Mouse (Mus musculus): ENCODE results near the gene 4833439L19Rik. TPM values are rescaled to one million over a fixed set of nuclear protein-coding genes. Genes with fewer than 3 reads are reported as not detected.

The 4833439L19Rik gene
- polyA plus RNA-seq, 1 experiment from 2014 or later, result 268 TPM

DNA sequence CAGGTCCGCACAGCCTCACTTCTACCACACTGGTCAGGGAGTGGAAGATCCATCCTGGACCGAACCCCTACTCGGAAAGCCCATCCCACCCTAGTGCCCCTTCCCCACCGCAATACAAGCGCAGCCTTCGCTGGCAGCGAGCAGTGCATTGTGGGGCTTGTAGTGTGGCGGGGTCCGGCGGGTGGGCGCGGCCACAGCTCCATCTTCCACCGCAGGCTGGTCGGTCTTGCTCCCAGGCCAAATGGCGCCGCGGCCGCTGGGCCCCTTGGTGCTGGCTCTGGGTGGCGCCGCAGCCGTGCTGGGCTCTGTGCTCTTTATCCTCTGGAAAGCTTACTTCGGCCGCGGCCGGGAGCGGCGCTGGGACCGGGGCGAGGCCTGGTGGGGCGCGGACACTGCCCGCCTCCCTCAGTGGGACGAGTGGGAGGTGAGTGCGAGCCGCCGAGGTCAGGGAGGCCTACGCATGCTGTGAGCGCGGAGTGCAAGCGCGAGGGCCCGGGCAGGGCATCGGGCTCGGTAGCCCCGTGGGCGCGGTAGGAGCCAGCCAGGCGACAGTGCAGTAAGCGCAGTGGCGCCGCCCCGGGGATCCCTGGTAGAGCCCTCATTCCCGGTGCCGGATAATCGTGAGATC, 9.7 kb upstream of the 4833439L19Rik start, which contains the start of gene Arl10:
Arl10 (plus strand) TSS at position 162 of the 628 bp plus-strand sequence.
- under 1% methylated on average over 52 of the region's 55 CpGs for WGBS
- Histone ChIP-seq H3K9me3 (ENCODE audit: control insufficient read depth, low read length) (no peaks in the 10 kb centered on the region), H3K4me1 (ENCODE audit: control insufficient read depth, insufficient read depth, low read depth, low read length) (peaks cover 22% of the 10 kb centered on the region), H3K9ac (ENCODE audit: low read depth, low read length) (peak within 1 kb of the TSS; percentile 99), H3K36me3 (ENCODE audit: control insufficient read depth, insufficient read depth, low read length) (peaks cover 9% of the 10 kb centered on the region), H3K27ac (ENCODE audit: low read depth, low read length) (peak within 1 kb of the TSS; percentile 85), H3K4me3 (ENCODE audit: low read length) (peak within 1 kb of the TSS; percentile 99), H3K4me2 (ENCODE audit: low read length) (peak within 1 kb of the TSS; percentile 94), H3K27me3 (replicated peaks; ENCODE audit: control insufficient read depth, insufficient read depth, low read length) (peaks cover 3% of the 10 kb centered on the region; the same call in 1 of the 2 replicates)
- peak; percentile 95 for ATAC-seq

DNA sequence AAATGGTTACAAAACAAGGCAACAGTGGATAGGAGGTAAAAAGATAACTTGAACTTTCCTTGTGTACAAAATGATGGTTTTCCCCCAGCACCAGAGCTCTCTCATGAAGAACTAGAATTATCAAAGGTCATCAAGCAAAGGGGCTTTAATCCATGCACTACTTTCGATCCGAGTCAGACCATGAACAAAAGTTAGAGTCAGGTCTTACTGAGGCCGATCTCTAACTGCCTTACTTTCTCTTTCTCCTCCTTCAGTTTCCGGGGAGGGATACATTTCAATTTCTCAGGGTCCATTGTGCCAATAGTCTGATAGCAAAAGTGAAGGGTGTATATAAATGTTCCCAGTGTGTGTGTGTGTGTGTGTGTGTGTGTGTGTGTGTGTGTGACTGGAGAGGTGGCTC, 7.4 kb upstream of the 4833439L19Rik start:
- H3K27me3 ChIP-seq (replicated peaks; ENCODE audit: control insufficient read depth, insufficient read depth, low read length), result peaks cover 3% of the 10 kb centered on the region; the same call in 1 of the 2 replicates
- peaks cover 3% of the 10 kb centered on the region; the same call in 1 of the 2 replicates for H3K36me3 ChIP-seq (ENCODE audit: control insufficient read depth, insufficient read depth, low read length)
- no peak overlapping the region for H3K4me2 ChIP-seq (ENCODE audit: low read length)
- no peak overlapping the region for H3K27ac ChIP-seq (ENCODE audit: low read depth, low read length)
- H3K9ac ChIP-seq (ENCODE audit: low read depth, low read length), result no peak overlapping the region
- peaks cover 22% of the 10 kb centered on the region for H3K4me1 ChIP-seq (ENCODE audit: control insufficient read depth, insufficient read depth, low read depth, low read length)
- no peak for ATAC-seq
- H3K4me3 ChIP-seq (ENCODE audit: low read length), result no peak overlapping the region
- WGBS, result 90% methylated on average over 4 of the region's 4 CpGs
- no peaks in the 10 kb centered on the region for H3K9me3 ChIP-seq (ENCODE audit: control insufficient read depth, low read length)

DNA sequence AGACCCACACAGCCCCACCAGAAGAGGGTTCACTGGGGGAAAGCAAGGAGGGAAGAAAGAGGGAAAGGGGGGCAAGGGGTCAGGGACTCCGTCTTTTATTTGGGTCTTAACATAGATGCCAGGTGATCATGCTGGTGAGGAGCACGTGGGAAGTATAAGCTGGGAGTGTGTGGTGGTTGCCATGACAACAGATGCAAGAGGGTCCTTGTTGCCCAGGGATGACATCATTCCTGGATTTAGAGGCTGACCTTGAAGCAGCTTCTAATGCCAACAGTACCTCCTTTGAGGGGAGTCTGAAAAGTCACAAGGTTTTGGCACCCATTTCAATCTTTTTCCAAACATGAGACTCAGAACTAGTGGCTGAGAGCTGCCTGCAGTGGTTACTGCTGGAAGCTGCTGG, 6.4 kb upstream of the 4833439L19Rik start:
- H3K9me3 ChIP-seq (ENCODE audit: control insufficient read depth, low read length), result no peaks in the 10 kb centered on the region
- no peak overlapping the region for H3K4me2 ChIP-seq (ENCODE audit: low read length)
- ATAC-seq, result no peak
- peaks cover 15% of the 10 kb centered on the region for H3K4me1 ChIP-seq (ENCODE audit: control insufficient read depth, insufficient read depth, low read depth, low read length)
- 33% methylated on average over 2 of the region's 2 CpGs for WGBS
- H3K9ac ChIP-seq (ENCODE audit: low read depth, low read length), result no peak overlapping the region
- peaks cover 3% of the 10 kb centered on the region; the same call in 1 of the 2 replicates for H3K27me3 ChIP-seq (replicated peaks; ENCODE audit: control insufficient read depth, insufficient read depth, low read length)
- H3K27ac ChIP-seq (ENCODE audit: low read depth, low read length), result no peak overlapping the region
- H3K4me3 ChIP-seq (ENCODE audit: low read length), result no peak overlapping the region
- H3K36me3 ChIP-seq (ENCODE audit: control insufficient read depth, insufficient read depth, low read length), result peaks cover 1% of the 10 kb centered on the region; the same call in 1 of the 2 replicates

DNA sequence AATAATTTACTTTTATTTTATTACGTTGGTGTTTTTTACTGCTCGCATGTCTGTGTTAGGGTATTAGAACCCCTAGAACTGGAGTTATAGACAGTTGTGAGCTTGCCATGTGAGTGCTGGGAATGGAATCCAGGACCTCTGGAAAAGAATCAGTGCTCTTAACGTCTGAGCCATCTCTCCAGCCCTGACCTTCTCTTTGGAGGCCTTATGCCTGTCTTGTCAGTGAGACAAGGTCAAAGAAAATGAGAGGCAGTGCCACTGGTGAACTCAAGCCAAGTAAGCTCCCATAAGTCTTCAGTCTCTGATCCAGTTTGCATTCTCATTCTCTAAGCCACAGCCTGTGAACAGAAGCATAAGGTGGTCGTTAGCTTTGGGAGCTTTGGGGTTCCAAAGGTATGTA, 5.5 kb upstream of the 4833439L19Rik start:
- H3K27me3 ChIP-seq (replicated peaks; ENCODE audit: control insufficient read depth, insufficient read depth, low read length), result peaks cover 3% of the 10 kb centered on the region; the same call in 1 of the 2 replicates
- no peak overlapping the region for H3K27ac ChIP-seq (ENCODE audit: low read depth, low read length)
- no peak for ATAC-seq
- H3K9ac ChIP-seq (ENCODE audit: low read depth, low read length), result no peak overlapping the region
- no peak overlapping the region for H3K4me2 ChIP-seq (ENCODE audit: low read length)
- WGBS, result 73% methylated on average over 4 of the region's 4 CpGs
- H3K36me3 ChIP-seq (ENCODE audit: control insufficient read depth, insufficient read depth, low read length), result no peaks in the 10 kb centered on the region
- H3K4me1 ChIP-seq (ENCODE audit: control insufficient read depth, insufficient read depth, low read depth, low read length), result peaks cover 7% of the 10 kb centered on the region; the same call in 1 of the 2 replicates
- H3K9me3 ChIP-seq (ENCODE audit: control insufficient read depth, low read length), result no peaks in the 10 kb centered on the region
- no peak overlapping the region for H3K4me3 ChIP-seq (ENCODE audit: low read length)

DNA sequence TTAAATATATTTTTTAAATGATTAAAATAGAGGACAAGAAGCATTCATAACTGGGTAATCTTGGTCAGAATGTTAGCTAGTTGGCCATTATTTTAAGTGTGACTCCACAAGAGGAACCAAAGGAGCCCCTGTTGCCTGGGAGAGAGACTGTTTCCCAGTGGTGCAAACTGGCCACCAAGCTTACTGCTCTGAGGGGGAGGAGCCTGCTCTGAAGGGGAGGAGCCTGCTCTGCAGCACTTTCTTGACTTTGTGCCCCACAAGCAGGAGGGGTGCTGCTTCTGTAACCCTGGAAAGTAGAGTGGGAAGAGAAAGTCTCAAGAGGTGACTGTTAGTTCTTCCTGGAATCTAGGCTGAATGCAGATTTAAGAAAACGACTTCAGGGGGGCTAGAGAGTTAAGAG, 4.0 kb upstream of the 4833439L19Rik start:
- H3K27ac ChIP-seq (ENCODE audit: low read depth, low read length), result no peak overlapping the region
- no peaks in the 10 kb centered on the region for H3K9me3 ChIP-seq (ENCODE audit: control insufficient read depth, low read length)
- H3K4me3 ChIP-seq (ENCODE audit: low read length), result no peak overlapping the region
- ATAC-seq, result no peak
- WGBS, result 55% methylated on average over 1 of the region's 1 CpGs
- H3K4me1 ChIP-seq (ENCODE audit: control insufficient read depth, insufficient read depth, low read depth, low read length), result peaks cover 6% of the 10 kb centered on the region
- H3K9ac ChIP-seq (ENCODE audit: low read depth, low read length), result no peak overlapping the region
- peaks cover 3% of the 10 kb centered on the region; the same call in 1 of the 2 replicates for H3K27me3 ChIP-seq (replicated peaks; ENCODE audit: control insufficient read depth, insufficient read depth, low read length)
- no peaks in the 10 kb centered on the region for H3K36me3 ChIP-seq (ENCODE audit: control insufficient read depth, insufficient read depth, low read length)
- no peak overlapping the region for H3K4me2 ChIP-seq (ENCODE audit: low read length)

DNA sequence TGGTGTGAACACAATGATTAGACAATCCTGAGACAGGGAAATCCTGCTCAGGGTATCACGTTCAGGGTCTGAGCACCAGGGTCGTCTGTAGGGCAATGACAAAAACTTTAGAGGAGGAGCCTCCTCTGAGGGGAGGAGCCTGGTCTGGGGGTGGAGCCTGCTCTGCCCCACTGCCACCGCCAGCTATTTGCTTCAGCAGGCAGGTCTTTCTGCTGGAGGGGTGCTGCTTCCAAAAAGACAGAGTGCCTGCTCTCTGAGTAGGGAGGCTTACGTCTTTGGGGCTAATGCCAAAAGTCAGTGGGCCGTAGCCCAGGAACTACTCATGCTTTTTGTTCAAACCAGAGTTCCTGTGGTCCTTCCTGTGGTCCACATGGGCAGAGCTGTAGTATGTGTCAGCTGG, 3.1 kb upstream of the 4833439L19Rik start:
- Histone ChIP-seq H3K36me3 (ENCODE audit: control insufficient read depth, insufficient read depth, low read length) (no peaks in the 10 kb centered on the region), H3K4me1 (ENCODE audit: control insufficient read depth, insufficient read depth, low read depth, low read length) (peaks cover 13% of the 10 kb centered on the region), H3K4me3 (ENCODE audit: low read length) (no peak overlapping the region), H3K9ac (ENCODE audit: low read depth, low read length) (no peak overlapping the region), H3K27me3 (replicated peaks; ENCODE audit: control insufficient read depth, insufficient read depth, low read length) (peaks cover 3% of the 10 kb centered on the region; the same call in 1 of the 2 replicates), H3K27ac (ENCODE audit: low read depth, low read length) (no peak overlapping the region), H3K9me3 (ENCODE audit: control insufficient read depth, low read length) (no peaks in the 10 kb centered on the region), H3K4me2 (ENCODE audit: low read length) (no peak overlapping the region)
- ATAC-seq, result no peak
- WGBS, result 41% methylated on average over 5 of the region's 5 CpGs

DNA sequence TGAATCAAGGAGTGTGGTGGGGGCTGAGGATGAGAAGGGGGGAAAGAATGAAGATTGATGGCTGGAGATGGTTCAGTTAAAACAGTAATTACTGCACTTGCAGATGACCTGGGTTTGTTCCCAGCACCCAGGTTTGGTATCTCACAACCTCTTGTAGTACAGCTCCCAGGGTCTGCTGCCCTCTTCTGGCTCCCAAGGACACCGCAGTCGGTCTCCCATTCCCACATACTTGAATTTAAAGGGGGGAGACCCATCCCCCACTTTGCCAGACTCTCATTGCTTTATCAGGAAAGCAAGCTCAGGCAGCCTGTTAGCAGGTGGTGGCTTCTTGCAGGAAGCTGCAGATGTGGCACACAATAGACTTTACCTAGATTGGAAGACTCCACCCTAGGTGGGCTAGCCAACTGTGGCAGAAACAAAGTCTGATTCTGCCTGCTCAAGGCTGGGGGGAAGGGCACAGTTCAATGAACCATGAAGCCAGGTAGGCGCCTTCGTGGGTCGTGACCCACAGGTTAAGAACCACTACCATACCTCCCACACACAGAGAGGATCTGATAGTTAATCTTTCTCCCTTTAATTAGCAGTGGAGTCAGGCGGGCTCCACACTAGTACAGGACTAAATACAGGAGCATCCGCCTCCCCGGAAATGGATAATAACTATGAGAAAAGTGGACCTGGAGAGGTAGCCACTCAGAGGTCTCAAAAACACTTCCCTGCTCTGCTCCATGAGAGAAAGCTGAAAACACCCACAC, 535 bp upstream of the 4833439L19Rik start:
- WGBS, result 41% methylated on average over 8 of the region's 8 CpGs
- Histone ChIP-seq H3K4me2 (ENCODE audit: low read length) (peak overlapping the region; percentile 81), H3K27me3 (replicated peaks; ENCODE audit: control insufficient read depth, insufficient read depth, low read length) (no peaks in the 10 kb centered on the region), H3K4me1 (ENCODE audit: control insufficient read depth, insufficient read depth, low read depth, low read length) (peaks cover 13% of the 10 kb centered on the region), H3K27ac (ENCODE audit: low read depth, low read length) (peak overlapping the region; percentile 86; the same call in 1 of the 2 replicates), H3K4me3 (ENCODE audit: low read length) (peak overlapping the region; percentile 95), H3K9ac (ENCODE audit: low read depth, low read length) (peak overlapping the region; percentile 41; the same call in 1 of the 2 replicates), H3K9me3 (ENCODE audit: control insufficient read depth, low read length) (no peaks in the 10 kb centered on the region), H3K36me3 (ENCODE audit: control insufficient read depth, insufficient read depth, low read length) (peaks cover 14% of the 10 kb centered on the region; the same call in 1 of the 2 replicates)
- peak; percentile 35 for ATAC-seq

DNA sequence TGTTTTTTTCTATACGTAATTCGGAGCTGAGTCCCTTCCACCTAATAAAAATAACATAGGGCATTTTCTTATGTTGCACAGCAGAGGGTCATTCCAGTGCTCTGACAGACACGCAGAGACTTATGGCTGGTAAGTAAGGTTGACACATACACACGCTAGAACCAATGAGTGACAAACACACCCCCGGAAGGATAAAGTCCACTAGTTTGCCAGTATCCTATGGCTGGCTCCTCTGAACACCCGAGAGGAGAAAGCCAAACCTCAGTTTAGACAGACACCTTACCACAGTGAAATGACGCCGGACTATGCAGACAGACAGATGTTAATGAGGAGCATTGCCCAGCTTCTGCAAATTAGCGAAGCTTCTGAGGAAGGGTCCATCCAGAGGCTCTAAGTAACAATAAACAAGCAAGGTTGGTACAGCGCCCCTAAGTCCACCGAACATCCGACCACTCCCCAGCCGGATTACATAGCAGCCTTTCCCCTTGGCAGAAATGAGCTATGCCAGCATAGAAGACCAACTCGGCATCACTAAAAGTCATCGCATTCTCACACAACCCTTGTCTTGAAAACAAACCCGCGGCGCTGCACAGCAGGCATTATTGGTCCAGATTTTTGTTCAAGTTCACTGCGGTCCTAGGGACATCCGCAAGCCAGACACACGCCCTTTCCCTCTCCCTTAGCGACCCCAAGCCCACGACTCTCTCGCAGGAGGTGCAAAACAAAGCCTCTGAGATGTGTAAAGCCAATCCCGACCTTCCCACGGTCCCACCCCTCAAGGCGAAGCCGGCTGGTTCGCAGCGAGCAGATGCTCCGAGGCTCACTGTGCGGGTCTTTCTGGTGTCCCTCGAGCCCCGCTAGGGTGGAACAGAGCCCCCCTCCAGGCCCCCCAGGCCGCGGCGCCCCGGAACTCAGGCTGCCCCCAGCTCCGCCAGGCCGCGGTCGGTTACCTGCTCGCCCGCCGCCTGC, 719 bp downstream of the 4833439L19Rik start:
- Histone ChIP-seq H3K36me3 (ENCODE audit: control insufficient read depth, insufficient read depth, low read length) (peaks cover 21% of the 10 kb centered on the region), H3K27me3 (replicated peaks; ENCODE audit: control insufficient read depth, insufficient read depth, low read length) (no peaks in the 10 kb centered on the region), H3K4me3 (ENCODE audit: low read length) (peak overlapping the region; percentile 95), H3K27ac (ENCODE audit: low read depth, low read length) (peak overlapping the region; percentile 86), H3K9me3 (ENCODE audit: control insufficient read depth, low read length) (no peaks in the 10 kb centered on the region), H3K4me1 (ENCODE audit: control insufficient read depth, insufficient read depth, low read depth, low read length) (peaks cover 13% of the 10 kb centered on the region), H3K4me2 (ENCODE audit: low read length) (peak overlapping the region; percentile 78), H3K9ac (ENCODE audit: low read depth, low read length) (peak overlapping the region; percentile 97)
- WGBS, result 10% methylated on average over 42 of the region's 45 CpGs
- peak; percentile 79 for ATAC-seq
